Mouse (Mus musculus) cerebellum, adult 8-10 months (tissue): ENCODE measurements at regions not wholly inside any gene's neighbourhood (a gene's known extent, or its start where the extent isn't known, plus 50 kb on each side); places are given as distances from the start of the nearest gene placed in this dataset.

Experiments used
- DNase-seq: peaks from one replicate; pipeline ENCODE4 v3.0.0; 2022

GRCm38 (mm10) chr17:89982904-89983303, 72.7 kb upstream of the Gm10184 start:
- DNase-seq: no peak

- no peak for DNase-seq
Measured at GRCm38 (mm10) chr17:89979055-89979853, 69.0 kb upstream of the Gm10184 start.

GRCm38 (mm10) chr17:89963000-89963399, 52.8 kb upstream of the Gm10184 start:
- DNase-seq: no peak

GRCm38 (mm10) chr17:89961431-89961830, 51.2 kb upstream of the Gm10184 start:
- peak; percentile 16 for DNase-seq

GRCm38 (mm10) chr17:89960368-89960767, 50.1 kb upstream of the Gm10184 start:
- peak; percentile 17 for DNase-seq
